Mouse (Mus musculus) forebrain, embryonic 15.5 days (tissue): ENCODE measurements around the gene Fam207a. TPM values are rescaled to one million over a fixed set of nuclear protein-coding genes. Genes with fewer than 3 reads are reported as not detected.
A peak's percentile ranks its signal among the peaks of the same experiment; 100 is the strongest.

Experiments used
- ATAC-seq: fragments of 200-750 bp; cut with Nextera tagmentation; replicated peaks from 2 replicates; pipeline ENCODE4 v1.8.0; 2017; ENCODE audit warnings: mild to moderate bottlenecking, moderate TSS enrichment, moderate library complexity
- H3K27ac ChIP-seq: fragments of 300-500 bp; sonication (generic); replicated peaks from 2 replicates; pipeline ENCODE4 v1.5.1; 2015; ENCODE audit warnings: mild to moderate bottlenecking, inconsistent platforms
- H3K27me3 ChIP-seq: fragments of 300-500 bp; sonication (generic); 2 replicates; pipeline ENCODE4 v1.6.1; 2015; ENCODE audit warnings: inconsistent platforms
- H3K36me3 ChIP-seq: fragments of 300-500 bp; sonication (generic); 2 replicates; pipeline ENCODE4 v1.6.1; 2015; ENCODE audit warnings: mild to moderate bottlenecking, inconsistent platforms
- H3K4me1 ChIP-seq: fragments of 300-500 bp; sonication (generic); 2 replicates; pipeline ENCODE4 v1.6.1; 2015; ENCODE audit warnings: inconsistent platforms
- H3K4me2 ChIP-seq: fragments of 300-500 bp; sonication (generic); replicated peaks from 2 replicates; pipeline ENCODE4 v1.6.1; 2015; ENCODE audit warnings: mild to moderate bottlenecking, inconsistent platforms
- H3K4me3 ChIP-seq: fragments of 300-500 bp; sonication (generic); 2 replicates; pipeline ENCODE4 v1.5.1; 2015; ENCODE audit warnings: mild to moderate bottlenecking, inconsistent platforms
- H3K9ac ChIP-seq: fragments of 300-500 bp; sonication (generic); replicated peaks from 2 replicates; pipeline ENCODE4 v1.6.1; 2015; ENCODE audit warnings: mild to moderate bottlenecking, inconsistent platforms
- H3K9me3 ChIP-seq: fragments of 300-500 bp; sonication (generic); 2 replicates; pipeline ENCODE4 v1.6.1; 2016; ENCODE audit warnings: inconsistent platforms
- WGBS: fragments of 180-500 bp; shearing (Covaris S2); methylation state at CpG from one replicate; pipeline ENCODE4 v1.1.7; 2015; ENCODE audit warnings: mixed read lengths; 5-methylcytosine and 5-hydroxymethylcytosine counted together
- polyA plus RNA-seq: library from polyadenylated mRNA; unstranded; fragments of >200 nt; fragmentation: Nextera tagmentation; extraction: Ambion mirVana; gene quantifications from 2 replicates; pipeline ENCODE4 v1.2.1, GENCODE M21; 2015

Fam207a gene
- polyA plus RNA-seq, 1 experiment from 2014 or later = 43.0 TPM

DNA sequence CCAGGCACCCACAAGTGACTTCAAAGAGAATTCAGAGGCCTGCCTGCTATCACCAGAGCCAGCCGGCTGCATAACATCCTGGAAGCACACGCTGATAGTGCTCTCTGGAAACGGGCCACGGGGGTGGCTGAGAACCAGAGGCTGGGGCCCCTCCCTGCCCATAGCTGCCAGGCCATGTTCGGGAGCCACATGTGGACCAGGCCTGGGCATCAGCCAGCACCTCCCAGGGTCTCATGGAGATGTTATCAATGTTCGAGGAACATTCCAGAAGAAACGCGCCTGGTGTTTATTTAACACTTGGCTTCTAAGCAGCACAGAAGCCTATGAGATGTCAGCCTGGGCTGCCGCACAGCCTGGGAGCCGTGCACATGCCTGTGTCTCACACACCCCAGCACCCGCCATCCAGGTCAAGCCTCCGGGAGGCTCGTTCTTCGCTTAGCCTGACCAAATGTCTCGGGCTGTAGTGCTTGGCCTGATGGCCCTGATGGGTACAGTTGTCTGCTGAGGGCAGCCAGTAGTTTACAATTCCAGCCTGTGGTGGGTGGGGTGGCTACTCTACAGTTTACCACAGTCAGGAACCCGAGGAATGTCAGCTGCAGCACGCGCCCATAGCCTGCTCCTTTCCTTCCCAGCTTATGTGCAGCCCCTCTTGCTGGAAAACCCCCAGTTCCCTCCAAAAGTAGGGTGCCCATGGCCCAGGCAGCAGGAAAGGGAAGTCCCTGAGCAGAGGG is 31.2 kb downstream of the Fam207a start:
- H3K27ac ChIP-seq = no peak overlapping the region

DNA sequence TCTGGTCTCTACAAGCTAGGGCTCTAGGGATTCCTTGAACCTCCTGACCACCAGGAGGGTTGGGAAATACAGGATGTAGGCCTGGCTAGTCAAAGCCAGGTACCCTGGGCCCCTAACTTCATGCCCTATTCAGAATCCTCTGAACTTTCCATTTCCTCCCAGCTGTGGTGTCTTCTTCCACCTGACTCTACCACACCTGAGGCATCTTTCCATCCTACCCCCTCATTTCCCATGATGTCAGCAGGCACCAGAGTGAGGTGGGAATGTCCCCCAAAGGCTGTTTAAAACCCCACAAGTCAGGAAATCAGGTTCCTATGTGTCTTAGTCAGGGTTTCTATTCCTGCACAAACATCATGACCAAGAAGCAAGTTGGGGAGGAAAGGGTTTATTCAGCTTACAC is 33.8 kb downstream of the Fam207a start:
- H3K36me3 ChIP-seq = peaks cover 2% of the 10 kb centered on the region; the same call in 1 of the 2 replicates
- H3K9me3 ChIP-seq = no peaks in the 10 kb centered on the region
- H3K27ac ChIP-seq = no peak overlapping the region
- H3K27me3 ChIP-seq = no peaks in the 10 kb centered on the region
- H3K4me2 ChIP-seq = no peak overlapping the region
- peaks cover 3% of the 10 kb centered on the region; the same call in 1 of the 2 replicates for H3K4me1 ChIP-seq
- no peak overlapping the region for H3K9ac ChIP-seq
- no peak for ATAC-seq
- H3K4me3 ChIP-seq = no peak overlapping the region

More for the DNA sequence above, 31.2 kb downstream of the Fam207a start:
- Histone ChIP-seq H3K4me2 (no peak overlapping the region), H3K9me3 (no peaks in the 10 kb centered on the region), H3K4me3 (no peak overlapping the region), H3K9ac (no peak overlapping the region), H3K4me1 (peaks cover 3% of the 10 kb centered on the region; the same call in 1 of the 2 replicates), H3K27me3 (no peaks in the 10 kb centered on the region), H3K36me3 (peaks cover 26% of the 10 kb centered on the region)
- 78% methylated on average over 18 of the region's 18 CpGs for WGBS
- ATAC-seq = no peak; the same call in 1 of the 2 replicates

DNA sequence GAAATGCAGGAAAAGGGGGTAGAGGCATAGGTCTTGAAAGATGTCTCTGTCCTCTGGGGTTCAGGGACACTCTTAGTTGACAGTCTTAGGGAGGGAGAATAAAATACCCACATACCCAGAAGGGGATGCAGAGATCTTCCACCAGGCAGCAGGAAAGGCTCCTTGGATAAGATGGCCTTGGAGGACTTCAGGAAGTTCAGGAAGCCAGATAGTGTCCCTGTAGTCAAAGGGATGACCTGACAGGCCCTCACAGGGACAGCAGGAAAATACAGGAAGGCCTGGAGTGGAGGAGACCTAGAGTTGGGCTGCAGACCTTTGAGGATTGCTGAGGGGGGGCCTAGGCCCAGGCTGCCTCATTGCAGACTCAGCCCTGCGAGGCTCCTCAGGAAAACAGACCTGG is 35.6 kb downstream of the Fam207a start:
- Histone ChIP-seq H3K27me3 (no peaks in the 10 kb centered on the region), H3K4me2 (no peak overlapping the region), H3K4me3 (no peak overlapping the region), H3K27ac (no peak overlapping the region), H3K9me3 (no peaks in the 10 kb centered on the region), H3K9ac (no peak overlapping the region), H3K4me1 (peaks cover 3% of the 10 kb centered on the region; the same call in 1 of the 2 replicates), H3K36me3 (no peaks in the 10 kb centered on the region)
- ATAC-seq = no peak
- WGBS = 89% methylated on average over 1 of the region's 1 CpGs

DNA sequence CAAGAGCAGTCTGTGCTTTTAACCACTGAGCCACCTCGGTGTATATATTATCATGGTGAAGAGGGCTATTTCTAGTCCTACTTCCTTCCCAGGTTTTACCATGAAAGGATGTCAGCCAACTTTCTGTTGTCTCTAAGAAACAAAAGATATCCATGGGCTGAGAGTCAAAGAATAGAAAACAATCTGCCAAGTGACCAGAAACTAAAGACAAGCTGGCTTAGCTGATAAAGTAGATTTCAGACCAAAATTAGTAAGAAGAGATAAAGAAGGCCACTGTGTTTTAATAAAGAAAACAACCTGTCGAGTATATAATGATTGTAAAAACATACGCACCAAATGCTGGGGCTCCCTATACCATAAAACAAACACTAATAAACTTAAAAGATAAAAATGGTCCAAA is 38.7 kb downstream of the Fam207a start:
- ATAC-seq = no peak
- no peaks in the 10 kb centered on the region for H3K4me1 ChIP-seq
- no peak overlapping the region for H3K4me2 ChIP-seq
- H3K27me3 ChIP-seq = no peaks in the 10 kb centered on the region
- no peak overlapping the region for H3K27ac ChIP-seq
- H3K9me3 ChIP-seq = no peaks in the 10 kb centered on the region
- H3K36me3 ChIP-seq = no peaks in the 10 kb centered on the region
- no peak overlapping the region for H3K9ac ChIP-seq
- WGBS = 84% methylated on average over 3 of the region's 3 CpGs
- H3K4me3 ChIP-seq = no peak overlapping the region

DNA sequence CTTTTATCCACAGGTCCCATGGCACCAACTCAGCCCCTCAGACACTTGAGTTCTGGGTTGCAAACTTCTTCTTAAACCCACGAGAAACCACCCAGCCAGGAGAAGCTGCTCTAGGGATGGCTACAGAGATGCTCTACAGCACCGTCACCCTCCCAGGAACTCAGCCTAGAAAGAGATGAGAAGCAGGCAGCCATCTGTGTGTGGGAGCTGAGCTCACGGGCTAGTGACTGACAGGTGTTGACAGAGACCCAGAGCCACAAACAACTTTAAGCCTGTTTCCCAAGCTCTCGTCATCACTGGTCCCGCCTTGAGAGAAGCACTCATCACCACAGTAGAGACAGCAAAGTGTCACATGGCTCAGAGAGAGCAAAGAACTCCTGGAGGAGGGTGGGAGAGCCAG is 43.4 kb downstream of the Fam207a start:
- ATAC-seq = no peak
- Histone ChIP-seq H3K4me3 (no peak overlapping the region), H3K27me3 (no peaks in the 10 kb centered on the region), H3K9me3 (no peaks in the 10 kb centered on the region), H3K27ac (no peak overlapping the region), H3K4me2 (no peak overlapping the region), H3K4me1 (no peaks in the 10 kb centered on the region), H3K9ac (no peak overlapping the region), H3K36me3 (no peaks in the 10 kb centered on the region)
- 74% methylated on average over 5 of the region's 5 CpGs for WGBS

DNA sequence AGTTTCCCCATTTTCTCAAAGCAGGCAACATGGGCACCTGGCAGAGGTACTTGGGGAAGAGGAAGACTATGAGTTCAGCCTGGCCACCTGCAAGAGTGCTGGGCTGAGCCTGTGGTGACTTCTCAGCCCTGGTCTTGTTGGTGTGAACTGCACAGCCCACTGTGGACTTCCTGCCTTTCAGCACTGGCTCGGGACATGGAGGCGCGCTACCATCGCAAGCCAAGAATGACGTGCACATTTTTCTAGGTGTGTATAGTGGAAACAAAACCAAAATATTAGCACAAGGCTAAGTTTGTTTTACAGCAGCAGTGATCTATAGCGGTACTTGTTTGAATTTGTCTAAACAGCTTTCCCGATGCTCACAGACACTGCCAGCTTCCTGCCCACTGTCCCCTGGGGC is 44.1 kb downstream of the Fam207a start:
- 92% methylated on average over 7 of the region's 7 CpGs for WGBS
- no peak overlapping the region for H3K4me2 ChIP-seq

DNA sequence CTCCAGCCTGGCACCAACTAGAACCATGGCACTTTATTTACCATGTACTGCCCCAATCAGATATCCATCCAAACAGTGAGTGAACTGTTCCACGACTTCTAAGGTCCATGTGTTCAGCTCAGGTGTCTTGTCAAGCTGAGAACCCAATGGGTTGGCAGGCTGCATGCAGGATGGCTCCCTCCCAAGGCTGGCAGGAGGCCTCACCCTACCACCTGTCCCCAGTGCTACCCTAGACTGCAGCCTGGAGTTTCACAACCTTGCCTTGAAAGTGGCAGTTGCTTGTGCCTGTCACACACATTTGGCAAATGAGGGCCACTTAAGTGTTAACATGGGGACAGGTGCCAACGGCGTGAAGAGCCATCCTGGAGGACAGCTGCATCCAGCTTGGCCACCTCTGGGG is 44.8 kb downstream of the Fam207a start:
- Histone ChIP-seq H3K4me2 (no peak overlapping the region), H3K27ac (no peak overlapping the region), H3K27me3 (no peaks in the 10 kb centered on the region), H3K4me3 (no peak overlapping the region), H3K36me3 (no peaks in the 10 kb centered on the region), H3K4me1 (no peaks in the 10 kb centered on the region), H3K9ac (no peak overlapping the region), H3K9me3 (no peaks in the 10 kb centered on the region)
- 77% methylated on average over 3 of the region's 3 CpGs for WGBS
- ATAC-seq = no peak

More for the DNA sequence above, 44.1 kb downstream of the Fam207a start:
- Histone ChIP-seq H3K36me3 (no peaks in the 10 kb centered on the region), H3K9ac (no peak overlapping the region), H3K4me3 (no peak overlapping the region), H3K27ac (no peak overlapping the region), H3K27me3 (no peaks in the 10 kb centered on the region), H3K9me3 (no peaks in the 10 kb centered on the region), H3K4me1 (no peaks in the 10 kb centered on the region)
- ATAC-seq = no peak

DNA sequence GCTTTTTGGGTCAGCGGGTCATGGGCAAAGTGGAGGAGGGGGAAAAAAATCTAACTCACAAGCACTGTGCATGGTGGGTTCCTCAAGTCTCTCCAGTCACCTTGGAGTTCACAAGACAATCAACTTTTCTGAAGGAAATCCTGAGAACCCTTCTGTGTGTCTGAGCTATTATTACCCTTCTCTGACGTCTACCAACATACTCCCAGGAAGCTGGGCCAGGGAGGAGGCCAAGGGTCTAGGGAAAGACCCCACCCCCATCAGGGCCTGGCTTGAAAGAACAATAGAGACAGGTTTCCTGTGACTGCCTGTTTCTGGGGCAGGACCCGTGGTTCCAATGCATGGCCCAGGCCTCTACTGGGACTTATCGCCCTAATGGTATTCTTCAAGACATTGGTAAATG is 46.9 kb downstream of the Fam207a start:
- Histone ChIP-seq H3K27me3 (no peaks in the 10 kb centered on the region), H3K36me3 (no peaks in the 10 kb centered on the region), H3K4me2 (no peak overlapping the region), H3K4me1 (0 out of 2 replicates have a peak, but pooled peaks cover 4% of the 10 kb centered on the region), H3K9ac (no peak overlapping the region), H3K27ac (no peak overlapping the region), H3K4me3 (no peak overlapping the region), H3K9me3 (no peaks in the 10 kb centered on the region)
- 69% methylated on average over 4 of the region's 4 CpGs for WGBS
- no peak for ATAC-seq

DNA sequence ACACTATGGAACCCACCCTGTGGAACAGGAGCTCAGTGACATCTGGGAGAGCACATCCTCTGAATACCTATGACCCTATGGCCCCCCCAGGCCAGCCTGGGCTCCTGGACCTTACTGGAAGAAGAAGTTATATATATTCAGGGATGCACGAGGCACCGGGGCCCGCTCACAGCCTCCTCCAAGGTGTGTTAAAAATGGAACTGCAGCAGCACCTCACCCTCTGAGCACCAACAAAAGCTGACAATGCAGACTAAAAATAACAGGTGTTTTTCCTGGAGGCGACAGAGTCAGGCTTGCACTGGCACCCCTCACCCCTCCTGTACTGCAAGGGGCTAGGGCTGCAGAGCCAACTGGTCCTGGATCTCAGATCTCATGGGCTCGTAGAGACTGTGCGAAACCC is 48.2 kb downstream of the Fam207a start:
- Histone ChIP-seq H3K9ac (no peak overlapping the region), H3K9me3 (no peaks in the 10 kb centered on the region), H3K4me2 (no peak overlapping the region), H3K4me1 (0 out of 2 replicates have a peak, but pooled peaks cover 4% of the 10 kb centered on the region), H3K4me3 (no peak overlapping the region), H3K27ac (no peak overlapping the region), H3K27me3 (no peaks in the 10 kb centered on the region), H3K36me3 (no peaks in the 10 kb centered on the region)
- WGBS = 87% methylated on average over 6 of the region's 6 CpGs
- no peak for ATAC-seq

DNA sequence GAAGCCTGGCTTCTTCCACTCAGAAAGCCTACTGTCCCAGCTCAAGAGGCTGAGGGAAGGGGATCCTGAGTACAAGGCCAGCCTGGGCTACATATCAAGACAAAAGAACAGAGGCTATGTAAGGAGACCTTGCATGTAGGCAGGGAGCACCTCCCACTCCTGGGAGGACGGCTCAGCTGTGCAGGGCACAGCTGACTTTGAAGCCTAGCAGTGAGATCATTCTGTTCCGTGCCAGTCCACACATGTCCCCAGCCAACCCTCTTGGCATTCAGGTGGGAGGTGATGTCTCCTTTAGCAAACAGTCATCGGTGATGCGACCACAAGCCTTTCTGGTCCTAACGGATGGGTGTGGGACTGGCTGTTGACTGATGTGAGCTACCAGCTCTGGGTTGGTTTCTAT is 49.7 kb downstream of the Fam207a start:
- Histone ChIP-seq H3K9me3 (no peaks in the 10 kb centered on the region), H3K4me1 (0 out of 2 replicates have a peak, but pooled peaks cover 4% of the 10 kb centered on the region)
- WGBS = 91% methylated on average over 5 of the region's 5 CpGs

DNA sequence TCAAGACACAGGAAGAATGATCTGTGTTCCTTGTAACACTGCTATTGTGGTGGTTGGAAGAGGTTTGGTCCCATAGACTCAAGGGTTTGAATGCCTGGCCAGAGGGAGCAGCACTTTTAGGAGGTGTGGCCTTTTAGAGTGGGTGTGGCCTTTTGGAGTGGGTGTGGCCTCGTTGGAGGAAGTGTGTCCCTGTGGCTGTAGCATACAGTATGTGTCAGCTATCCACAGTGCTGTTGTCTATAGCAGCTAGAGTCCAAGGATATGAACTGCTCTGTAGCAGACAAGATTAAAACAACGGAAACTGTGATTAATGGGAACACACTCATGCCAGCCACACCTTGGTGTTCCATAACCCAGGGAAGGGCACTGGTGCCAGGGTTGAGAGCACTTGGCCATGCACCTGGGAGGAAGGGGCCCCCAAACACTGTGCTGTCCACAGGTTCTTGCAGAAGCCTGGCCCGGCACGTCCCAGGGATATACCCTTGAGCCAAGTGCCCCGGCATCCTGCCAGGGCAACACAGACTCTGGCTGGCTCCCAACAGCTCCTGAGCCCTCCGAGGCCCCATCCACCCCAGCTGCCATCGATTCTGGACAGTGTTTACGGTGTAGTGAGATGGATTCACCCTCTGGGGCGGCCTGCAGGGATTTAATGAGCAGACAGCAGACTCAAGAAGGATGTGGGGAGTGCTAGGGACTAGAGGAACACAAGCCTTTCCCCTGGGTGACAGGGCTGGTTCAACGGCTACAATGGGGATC is 51.2 kb downstream of the Fam207a start:
- Histone ChIP-seq H3K36me3 (no peaks in the 10 kb centered on the region), H3K27me3 (no peaks in the 10 kb centered on the region), H3K4me1 (0 out of 2 replicates have a peak, but pooled peaks cover 4% of the 10 kb centered on the region), H3K9ac (no peak overlapping the region), H3K27ac (no peak overlapping the region), H3K9me3 (no peaks in the 10 kb centered on the region), H3K4me3 (no peak overlapping the region), H3K4me2 (no peak overlapping the region)
- ATAC-seq = peak; percentile 23; the same call in 1 of the 2 replicates
- 63% methylated on average over 10 of the region's 10 CpGs for WGBS

More for the DNA sequence above, 49.7 kb downstream of the Fam207a start:
- Histone ChIP-seq H3K4me3 (no peak overlapping the region), H3K4me2 (no peak overlapping the region), H3K36me3 (no peaks in the 10 kb centered on the region), H3K9ac (no peak overlapping the region), H3K27me3 (no peaks in the 10 kb centered on the region), H3K27ac (no peak overlapping the region)
- ATAC-seq = no peak

DNA sequence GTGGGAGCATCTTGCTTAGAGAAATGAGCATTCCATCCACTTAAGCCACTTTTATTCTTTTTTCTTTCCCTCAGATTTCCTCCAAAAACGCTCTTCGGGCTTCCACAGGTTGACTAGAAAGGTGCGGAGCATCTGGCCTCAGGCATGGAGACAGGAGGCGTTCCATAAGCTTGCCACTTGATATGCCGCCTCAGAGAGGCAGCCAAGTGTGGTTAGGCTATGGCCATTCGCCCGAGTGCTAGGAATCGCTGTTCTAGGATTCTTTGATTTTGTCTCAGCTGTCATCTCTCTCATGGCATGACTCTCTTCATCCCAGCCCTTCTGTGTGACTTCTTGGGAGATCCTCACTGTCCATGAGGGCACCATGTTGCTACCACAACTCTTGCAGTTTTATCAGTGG is 54.4 kb downstream of the Fam207a start:
- no peak overlapping the region for H3K4me2 ChIP-seq
- H3K36me3 ChIP-seq = no peaks in the 10 kb centered on the region
- WGBS = 91% methylated on average over 8 of the region's 8 CpGs
- no peaks in the 10 kb centered on the region for H3K27me3 ChIP-seq
- H3K9ac ChIP-seq = no peak overlapping the region
- no peak overlapping the region for H3K4me3 ChIP-seq
- 0 out of 2 replicates have a peak, but pooled peaks cover 4% of the 10 kb centered on the region for H3K4me1 ChIP-seq
- no peaks in the 10 kb centered on the region for H3K9me3 ChIP-seq
- no peak overlapping the region for H3K27ac ChIP-seq
- no peak for ATAC-seq
